Mouse (Mus musculus) MN1 (cell line): ENCODE data around the gene Pparg.
A peak's percentile ranks its signal among the peaks of the same experiment; 100 is the strongest.

Source experiments
- DNase-seq: peaks from one replicate; pipeline ENCODE4 v3.0.0-alpha.2; 2016; ENCODE audit warnings: low spot score

The Pparg gene

DNA sequence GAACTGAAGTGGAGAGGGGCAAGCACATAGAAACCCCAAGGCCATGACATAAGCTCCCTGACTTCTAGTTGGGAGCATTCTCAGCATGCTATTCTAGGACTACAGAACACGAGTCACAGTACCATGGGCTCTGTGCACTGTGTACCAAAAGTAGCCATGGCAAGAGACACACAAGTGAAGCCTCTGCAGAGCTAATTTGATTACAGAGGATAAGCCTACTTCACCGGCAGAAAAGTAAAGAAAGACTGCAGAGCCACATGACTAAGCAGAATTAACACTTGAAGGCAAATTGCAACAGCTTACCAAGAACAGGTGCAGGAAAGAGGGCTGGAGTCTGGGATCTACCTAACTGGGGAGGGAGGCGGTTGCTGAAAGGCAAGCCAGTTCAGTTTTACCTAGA is 103.9 kb downstream of the Pparg start:
- DNase-seq = peak; percentile 50

DNA sequence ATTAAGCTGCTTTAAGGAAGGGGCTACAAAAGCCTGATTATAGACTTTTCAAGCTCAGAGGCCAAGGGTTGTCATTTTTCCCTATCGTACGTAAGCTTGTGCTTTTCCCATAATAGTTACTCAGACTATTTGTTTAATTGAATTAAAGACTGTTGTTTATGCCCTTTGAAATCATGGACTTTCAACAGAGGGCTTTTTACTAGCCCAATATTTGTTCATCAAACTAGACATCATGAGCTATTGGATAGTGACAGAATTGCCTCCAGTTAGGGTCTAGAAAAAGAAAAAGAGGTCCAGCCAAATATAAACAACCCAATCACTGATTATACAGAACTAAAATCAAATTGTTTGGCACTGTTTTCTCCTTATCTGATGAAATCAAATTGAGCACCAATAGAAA is 104.7 kb downstream of the Pparg start:
- DNase-seq = no peak

DNA sequence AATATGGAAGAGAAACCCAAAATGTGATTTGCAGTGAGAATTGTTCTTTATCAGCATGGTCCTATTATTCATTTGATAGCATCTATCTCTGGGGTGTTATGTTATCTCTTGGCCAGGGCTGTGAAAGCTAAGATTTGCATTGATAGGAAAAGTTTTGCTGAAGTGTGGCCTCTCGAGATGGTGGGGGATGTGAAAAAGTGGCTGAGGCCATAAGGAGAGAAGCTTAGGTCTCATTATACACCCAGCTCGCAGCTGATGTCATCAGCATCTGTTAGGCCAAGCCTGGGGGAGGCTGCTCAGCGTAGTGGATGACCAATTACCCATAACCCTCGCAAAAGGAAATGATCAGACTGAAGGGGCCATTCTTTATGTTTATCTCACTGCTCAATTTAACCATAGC is 105.1 kb downstream of the Pparg start:
- DNase-seq = no peak

DNA sequence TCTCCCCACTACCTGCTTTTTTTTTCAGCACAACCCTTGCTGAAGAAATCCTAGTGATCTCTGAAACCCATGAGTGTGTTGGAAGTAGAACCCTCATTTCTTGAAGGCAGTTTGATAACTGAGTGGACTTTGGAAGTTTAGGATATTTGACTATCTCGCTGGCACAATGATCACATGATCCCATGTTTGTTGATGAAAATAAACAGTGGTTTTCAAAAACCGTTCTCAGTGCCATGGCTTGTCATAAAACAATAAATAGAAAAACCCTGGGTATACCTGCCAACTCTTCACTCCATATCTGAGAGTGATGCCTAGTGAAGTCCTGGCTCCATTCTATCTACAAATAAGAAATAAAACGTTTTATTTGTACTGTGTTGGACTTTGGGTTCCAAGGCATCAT is 105.8 kb downstream of the Pparg start:
- no peak for DNase-seq

DNA sequence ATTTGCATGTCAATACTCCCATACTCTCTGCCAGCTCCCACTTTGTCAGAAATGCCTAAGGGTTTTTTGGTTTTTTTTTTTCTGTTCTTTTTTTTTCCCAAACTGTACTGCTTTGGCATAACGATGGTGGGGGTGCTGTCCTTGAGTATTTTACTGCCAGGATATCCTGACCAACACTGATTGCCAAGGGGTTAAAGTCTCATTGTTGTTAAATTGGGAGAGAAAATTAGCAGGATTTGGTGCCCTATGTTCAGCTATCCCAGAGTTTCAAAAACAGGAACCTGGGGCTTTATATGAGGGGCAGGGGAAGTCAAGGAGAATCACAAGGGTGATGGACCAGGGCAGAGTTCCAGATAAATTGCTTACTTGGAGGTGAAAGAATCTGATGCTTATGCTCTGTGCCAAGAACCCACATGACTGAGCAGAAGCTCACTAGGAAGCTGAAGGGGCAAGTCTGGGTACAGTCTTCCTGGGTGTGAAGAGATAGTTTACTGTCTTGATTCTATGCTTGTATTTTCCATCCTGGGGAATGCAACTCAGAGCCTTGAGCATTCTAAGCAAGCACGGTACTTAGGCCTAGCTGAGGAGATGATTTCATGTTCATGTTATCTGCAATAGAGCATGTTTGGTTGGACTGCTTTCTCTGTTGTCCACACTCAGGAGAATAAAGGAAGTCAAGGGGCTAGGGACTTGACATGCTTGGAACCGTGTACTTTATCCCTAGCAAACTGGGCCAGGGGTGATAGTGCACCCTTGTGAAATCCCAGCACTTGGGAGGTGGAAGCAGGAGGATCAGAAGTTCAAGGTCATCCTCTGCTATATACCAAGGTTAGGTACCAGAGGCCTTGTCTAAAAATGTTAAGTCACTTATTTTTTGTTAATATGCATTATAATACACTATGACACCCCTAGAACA is 109.2 kb downstream of the Pparg start:
- no peak for DNase-seq

DNA sequence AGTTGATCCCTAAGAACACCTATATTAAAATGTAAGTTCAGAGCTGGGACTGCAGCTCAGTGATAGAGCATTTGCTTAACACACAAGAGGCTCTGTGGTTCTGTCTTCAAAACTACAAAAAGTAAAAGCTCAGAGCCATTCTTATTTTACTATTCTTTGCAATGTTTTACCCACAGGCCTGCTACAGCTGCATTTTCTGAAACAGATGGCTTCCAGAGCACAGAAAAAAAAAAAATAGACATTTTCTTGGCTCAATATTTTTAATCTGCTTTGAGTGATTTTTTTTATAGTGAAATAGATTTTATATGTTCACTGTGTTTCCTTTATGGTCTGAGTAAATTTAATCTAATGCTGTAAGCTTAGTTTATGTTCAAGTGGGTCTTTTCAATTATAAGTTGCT is 111.2 kb downstream of the Pparg start:
- no peak for DNase-seq

DNA sequence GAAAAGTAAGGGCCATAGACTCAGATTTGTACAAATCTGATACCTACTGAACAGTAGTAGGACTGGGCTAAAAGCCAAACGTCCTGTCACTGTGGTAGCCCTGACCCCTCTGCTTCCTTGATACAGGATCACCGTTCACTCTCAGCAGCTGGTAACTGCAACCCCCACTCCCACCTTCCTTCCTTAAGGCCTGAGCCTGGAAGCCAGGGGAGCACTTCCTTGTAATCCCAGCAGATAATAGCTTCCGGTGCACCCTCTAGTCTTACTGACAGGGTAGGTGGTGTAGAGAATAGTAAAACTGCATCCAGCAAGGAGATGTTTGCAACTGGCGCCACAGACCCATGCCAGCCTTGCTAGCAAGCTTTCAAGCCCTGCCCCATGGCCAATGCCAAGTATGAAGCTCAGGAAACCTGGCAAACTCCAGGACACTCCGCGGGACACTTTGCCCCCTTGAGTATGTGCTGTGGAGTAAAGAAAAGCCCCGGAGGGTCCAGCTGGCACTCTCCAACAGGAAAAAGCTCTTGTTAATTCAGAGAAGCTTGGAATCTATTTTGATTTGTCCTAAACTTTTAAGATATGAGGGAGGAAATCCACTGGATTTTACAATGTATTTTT is 116.4 kb downstream of the Pparg start:
- DNase-seq = no peak

DNA sequence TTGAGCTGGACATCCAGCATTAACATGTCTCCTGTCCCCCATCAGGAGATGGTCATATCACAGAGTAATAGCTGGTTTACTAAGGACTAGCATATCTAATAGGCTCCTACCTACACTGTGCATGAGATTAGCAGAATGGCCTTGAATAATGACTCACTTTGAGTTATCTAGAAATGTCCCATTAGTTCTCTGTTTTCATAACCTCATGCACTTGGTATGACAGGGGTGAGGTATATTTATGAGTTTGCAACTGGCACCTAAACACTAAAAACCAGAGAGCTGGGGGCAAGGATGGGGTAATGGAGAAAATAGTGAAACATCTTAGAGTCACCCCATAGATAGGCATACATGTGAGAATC is 119.2 kb downstream of the Pparg start:
- no peak for DNase-seq

DNA sequence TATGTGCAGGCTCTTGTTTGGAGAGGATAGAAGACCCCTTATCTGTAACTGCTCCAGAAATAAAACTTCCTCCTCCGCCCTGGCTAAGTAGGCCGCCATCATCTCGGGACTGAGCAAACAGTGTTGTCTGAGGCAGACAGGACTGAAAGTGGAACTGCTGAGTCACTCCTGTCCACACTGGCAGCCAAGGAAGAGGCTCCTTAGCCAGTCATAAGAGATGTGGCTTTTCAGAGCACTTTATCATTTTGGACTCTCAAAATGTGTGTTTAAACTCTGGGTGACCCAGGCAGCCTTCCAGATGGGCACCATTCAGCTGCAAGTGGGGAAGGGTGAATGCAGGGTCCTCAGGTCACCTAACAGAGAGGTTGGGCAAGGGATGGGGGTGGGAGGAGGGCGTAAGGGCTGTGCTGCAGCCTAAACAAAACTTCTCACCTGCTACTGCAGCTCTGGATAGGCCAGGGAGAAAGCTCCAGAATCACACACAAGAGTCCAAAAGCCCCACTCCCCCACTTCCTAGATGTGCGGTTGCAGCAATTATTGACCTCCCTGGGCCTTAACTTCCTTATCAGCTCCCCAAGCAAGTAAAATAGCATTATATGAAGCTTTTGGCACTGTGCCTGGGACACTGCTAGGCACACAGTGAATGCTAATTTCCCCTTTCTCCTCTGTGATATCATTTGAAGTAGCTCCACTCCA is 119.7 kb downstream of the Pparg start:
- DNase-seq = peak; percentile 56

DNA sequence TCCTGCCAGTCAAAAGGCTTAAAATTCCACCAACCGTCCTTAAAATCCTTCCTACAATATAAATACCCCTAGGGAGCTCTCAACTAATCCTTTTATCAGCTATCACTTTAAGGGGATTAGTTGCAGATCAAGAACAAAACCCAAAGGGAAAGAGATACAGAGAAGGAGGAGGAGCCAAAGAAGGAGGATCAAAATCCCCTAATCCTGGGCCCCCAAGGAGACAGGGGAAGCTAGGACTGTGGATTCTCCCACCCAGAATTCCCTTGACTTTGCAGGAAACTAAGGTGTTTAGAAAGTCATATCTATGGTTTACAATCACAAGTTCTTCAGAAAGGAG is 120.2 kb downstream of the Pparg start:
- DNase-seq = no peak

DNA sequence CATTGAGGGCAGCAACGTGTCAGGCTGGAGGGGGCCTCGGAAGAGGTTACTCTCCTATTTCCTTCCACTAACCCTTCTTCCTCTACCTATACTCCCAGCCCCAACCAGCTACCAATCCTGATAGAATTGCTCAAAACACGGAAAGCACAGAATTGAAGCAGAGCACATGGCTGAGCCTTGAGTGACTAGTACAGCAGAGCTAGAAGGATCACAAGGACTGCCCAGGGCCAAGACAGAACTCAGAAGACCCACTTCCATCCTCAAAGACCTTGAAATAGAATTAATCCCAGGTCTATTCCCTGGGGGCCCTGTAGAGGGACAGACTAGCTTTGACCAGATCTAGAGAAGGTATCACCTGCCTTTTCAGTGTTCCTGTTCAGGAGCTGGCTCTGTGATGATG is 120.9 kb downstream of the Pparg start:
- DNase-seq = peak; percentile 41

DNA sequence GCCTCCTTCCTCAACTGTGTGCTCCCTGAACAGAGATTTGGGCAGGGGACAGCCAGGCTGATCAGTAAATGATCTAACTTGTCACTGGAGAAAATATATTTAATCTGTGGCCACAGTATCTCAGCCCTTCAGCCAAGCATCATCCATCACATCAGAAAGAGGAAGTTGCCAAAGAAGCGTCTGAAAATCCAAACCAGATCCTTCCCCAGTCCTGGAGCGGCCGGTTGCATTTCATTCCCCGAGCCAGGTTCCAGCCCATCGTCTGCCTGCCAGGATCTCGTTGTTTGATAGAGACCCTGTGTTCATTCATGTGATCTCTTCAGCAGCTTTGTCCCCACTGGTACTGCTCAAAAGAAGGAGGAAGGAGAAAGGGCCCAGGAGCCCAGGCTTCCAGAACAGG is 124.9 kb downstream of the Pparg start:
- no peak for DNase-seq

DNA sequence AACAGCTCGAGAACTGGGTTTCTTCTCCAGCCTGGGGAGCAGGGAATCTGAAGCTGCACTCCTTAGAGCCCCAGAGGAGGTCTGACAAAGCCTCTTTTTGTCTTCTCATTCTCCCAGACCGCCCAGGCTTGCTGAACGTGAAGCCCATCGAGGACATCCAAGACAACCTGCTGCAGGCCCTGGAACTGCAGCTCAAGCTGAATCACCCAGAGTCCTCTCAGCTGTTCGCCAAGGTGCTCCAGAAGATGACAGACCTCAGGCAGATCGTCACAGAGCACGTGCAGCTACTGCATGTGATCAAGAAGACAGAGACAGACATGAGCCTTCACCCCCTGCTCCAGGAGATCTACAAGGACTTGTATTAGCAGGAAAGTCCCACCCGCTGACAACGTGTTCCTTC is 129.1 kb downstream of the Pparg start:
- DNase-seq = no peak

DNA sequence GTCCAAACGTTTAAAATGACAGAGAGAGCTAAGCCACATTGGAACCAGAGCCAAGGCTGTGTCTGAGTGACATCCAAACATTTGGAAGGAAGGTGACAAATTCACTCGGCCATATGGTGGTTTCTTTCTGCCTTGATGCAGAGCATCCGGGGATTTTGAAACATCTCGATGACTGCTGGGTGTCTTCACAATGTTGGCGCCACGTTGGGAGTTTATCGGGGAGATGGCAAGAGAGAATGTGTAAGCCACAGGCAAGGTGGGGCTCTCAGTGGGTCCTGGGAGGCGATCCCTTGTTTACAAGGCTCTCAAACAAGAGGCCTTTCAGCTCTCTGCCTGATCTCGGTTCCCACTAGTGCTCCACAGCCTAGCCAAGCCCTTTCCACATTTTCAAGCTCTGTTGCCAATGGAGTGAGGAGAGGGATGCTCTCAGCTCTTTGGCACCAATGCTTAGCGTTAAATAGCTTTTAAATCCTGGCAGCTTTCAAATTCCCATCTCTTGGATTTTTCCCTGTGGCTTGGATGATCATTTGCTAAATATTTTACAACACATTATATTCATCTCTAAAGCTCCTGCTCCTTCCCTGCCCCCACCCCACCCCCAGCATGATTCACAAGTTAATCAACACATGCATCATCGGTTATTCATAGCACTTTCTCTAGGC is 132.3 kb downstream of the Pparg start:
- DNase-seq = no peak

DNA sequence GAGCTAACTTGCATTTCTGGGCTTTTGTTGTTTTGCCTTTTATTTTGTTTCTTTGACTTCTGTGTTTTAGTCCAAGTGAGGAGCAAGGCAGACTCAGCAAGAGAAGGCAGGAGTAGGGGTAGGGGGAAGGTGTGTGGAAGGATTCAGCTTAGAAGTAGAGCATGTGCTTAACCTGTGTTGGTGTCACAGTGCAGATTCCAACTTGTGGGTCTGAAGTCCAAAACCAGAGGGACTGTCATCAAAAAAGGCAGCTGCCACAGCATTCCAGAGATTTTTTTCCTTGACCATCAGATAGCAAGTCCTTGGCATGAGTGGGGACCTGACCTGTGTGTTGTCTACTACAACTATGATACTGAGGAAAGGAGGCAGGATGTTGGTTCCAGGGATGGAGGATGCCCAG is 133.1 kb downstream of the Pparg start:
- DNase-seq = no peak

DNA sequence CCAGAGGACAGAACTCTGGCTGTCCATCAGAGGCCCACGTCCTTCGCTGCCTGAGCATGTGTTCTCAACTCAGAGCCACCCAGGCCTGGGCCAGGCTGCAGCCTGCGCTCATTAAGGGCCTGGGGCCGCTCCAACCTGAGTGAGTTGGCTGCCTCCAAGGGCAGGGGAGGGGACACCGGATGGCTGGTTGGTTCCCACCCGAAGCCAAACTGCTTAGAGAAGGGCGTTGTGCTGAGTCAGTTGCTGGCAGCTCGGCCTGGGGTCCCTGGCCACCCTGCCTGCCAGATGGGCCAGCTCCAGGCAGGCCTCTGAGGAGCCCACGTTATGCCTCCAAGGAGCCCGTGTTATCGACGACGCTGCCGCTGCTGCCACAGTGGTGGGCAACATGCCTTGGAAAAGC is 138.8 kb downstream of the Pparg start:
- no peak for DNase-seq

DNA sequence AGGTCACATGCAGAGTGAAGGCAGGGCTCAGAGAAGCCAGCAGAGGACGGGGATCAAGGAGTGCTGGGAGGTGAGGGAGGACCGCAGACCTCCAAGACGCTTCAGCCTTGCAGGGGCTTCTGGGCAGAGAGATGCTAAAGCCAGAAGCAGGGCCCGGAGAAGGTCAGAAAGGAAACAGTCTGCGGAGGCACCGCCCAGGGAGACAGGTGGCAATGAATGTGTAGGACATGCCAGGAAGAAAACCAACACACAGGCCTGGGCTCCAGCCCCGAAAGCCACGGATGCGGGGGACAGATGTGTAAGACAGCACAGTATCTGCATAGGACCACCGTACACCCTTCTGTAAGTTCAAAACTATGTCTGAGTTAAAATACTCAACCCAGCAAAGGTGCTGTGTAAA is 139.5 kb downstream of the Pparg start:
- no peak for DNase-seq

DNA sequence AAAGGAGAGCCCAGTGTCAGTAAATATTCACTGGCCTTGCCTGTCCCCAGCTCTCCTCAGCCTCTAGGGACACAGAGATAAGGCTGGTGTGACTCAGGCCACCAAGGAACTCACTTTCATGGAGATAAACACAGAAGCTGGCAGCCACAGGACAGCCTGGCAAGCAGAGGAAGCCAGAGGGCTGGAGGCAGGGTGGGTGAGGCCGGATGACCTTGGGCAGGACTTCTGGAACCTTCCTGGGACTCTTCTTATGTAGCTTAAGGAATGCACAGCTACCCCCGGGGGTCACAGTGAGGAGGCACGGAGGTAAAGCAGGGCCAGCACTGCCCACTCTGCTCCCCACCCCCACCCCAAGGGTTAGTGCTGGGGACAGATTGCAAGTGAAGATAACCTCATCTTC is 140.4 kb downstream of the Pparg start:
- DNase-seq = no peak

DNA sequence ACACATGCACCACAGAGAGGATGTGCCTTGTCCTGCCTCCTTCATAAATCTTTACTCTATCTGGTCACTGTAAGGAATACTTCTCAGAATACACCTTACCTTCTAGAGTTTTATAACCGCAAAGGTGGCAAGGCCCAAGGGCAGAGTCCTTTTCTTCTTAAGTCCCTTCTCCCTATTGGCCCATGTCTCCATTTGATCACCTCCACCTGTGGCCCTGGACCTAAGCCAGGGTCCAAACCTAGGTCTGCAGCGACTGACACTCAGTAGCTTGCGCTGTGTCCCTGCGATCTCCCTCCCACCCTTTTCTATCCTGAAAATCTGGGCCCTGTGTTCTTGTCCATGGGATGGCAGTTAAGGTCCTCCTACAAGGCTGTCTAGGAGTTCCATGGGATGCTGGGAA is 142.3 kb downstream of the Pparg start:
- DNase-seq = no peak

DNA sequence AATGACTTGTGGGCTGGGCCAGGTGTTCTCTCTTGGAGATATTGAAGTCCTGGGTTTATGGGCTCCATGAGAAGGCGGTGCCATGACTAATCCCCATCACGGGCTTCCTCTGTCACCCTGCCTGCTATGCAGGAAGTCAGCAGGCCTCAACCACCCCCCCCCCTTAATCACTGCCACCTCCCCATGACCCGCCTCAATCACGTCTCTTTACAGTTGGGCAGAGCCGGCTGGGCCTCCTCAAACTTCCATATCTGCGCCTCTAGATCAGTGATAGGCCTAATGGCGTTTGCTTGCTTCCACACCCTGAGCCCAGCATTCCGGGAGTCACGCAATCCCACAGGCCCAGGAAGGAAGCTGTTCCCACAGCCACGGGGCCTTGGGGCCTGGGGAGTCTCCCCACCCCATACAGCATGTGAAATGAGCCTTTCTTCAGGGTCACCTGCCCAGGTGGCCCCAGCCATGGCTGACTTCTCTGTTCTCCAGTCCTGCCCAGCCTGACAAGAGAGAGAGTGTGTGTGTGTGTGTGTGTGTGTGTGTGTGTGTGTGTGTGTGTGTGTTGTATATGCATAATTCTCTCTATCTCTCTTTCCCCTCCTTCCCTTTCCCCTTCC is 142.9 kb downstream of the Pparg start:
- no peak for DNase-seq

DNA sequence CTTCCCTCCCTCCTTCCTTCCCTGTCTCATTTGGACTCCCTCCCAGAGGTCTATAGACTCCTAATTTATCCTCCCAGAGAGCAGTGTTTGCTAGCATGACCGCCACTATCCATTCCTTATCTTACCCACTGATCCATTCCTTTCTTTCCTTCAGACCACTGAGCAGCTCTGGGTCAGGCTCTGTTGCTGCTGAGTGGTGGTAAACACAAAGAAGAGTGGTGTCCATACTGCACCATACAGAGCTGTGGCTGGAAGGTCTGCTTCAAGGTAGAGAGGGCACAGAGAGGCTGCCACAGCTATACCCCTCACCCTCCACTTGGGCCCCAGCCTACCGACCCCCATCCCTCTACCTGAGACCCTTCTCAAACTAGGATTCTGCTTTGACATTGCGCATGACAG is 143.4 kb downstream of the Pparg start:
- no peak for DNase-seq

DNA sequence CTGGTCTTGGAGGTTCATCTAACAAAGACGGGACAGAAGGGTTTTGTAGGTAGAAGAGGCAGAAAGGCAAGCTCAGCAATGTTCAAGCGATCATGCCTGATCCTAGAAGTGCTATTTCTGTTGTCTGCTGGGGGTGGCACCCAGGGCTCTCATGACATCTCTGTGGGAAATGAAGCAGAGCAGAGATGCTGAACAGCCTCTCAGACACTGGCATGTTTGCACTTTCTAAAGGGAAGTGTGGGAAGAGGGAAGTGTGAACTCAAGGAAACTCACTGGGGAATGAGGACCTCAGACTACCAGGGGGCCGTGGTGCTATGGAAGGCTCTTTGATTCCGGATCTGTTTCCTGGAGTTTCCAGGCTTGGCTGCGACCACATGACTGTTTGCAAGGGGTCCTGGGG is 144.2 kb downstream of the Pparg start:
- DNase-seq = no peak
